ENCODE assay signal across 8 mouse cellular contexts in genomic region chr2:31087663-31088661, GRCm38 (mm10). TPM values are rescaled to one million over a fixed set of nuclear protein-coding genes. Genes with fewer than 3 reads are reported as not detected.
A peak's percentile ranks its signal among the peaks of the same experiment; 100 is the strongest.
DNase-seq lines count a peak whose midpoint lies in the region; ATAC-seq lines count a peak whose summit lies in the region.

No protein-coding gene starts in this region.

- H3K4me3 ChIP-seq in heart, embryonic 13.5 days: no peak overlapping the region

- no peak overlapping the region for H3K9ac ChIP-seq in heart, embryonic 13.5 days

- H3K27me3 ChIP-seq in heart, embryonic 13.5 days (replicated peaks): no peaks in the 10 kb centered on the region

- peak; percentile 45 for ATAC-seq in common myeloid progenitor, adult 5-6 weeks (replicated peaks; ENCODE audit: low read depth, poor library complexity, severe bottlenecking)
- ATAC-seq in heart, embryonic 13.5 days (ENCODE audit: extremely low read depth, insufficient number of reproducible peaks, low FRiP score, low TSS enrichment): no peak

- peak; percentile 36 for DNase-seq in adrenal gland, adult 2 months
- no peak for DNase-seq in adrenal gland, postnatal 25 days
- DNase-seq in CD4-positive, CD25-positive, alpha-beta regulatory T cell, adult 2 months (ENCODE audit: low read depth, low spot score): peak; percentile 64
- peak; percentile 80 for DNase-seq in kidney, postnatal 14 days
- peak; percentile 80 for DNase-seq in lung, postnatal 10 days
- DNase-seq in thymus, postnatal 0 days (ENCODE audit: low spot score): peak; percentile 42

- peaks cover 41% of the 10 kb centered on the region for H3K36me3 ChIP-seq in heart, embryonic 13.5 days

- peaks cover 5% of the 10 kb centered on the region; the same call in 1 of the 2 replicates for H3K9me3 ChIP-seq in heart, embryonic 13.5 days

- peak overlapping the region; percentile 9; the same call in 1 of the 2 replicates for H3K4me2 ChIP-seq in heart, embryonic 13.5 days

- H3K27ac ChIP-seq in heart, embryonic 13.5 days (replicated peaks): peak overlapping the region; percentile 79

- peaks cover 42% of the 10 kb centered on the region for H3K4me1 ChIP-seq in heart, embryonic 13.5 days

- 29% methylated on average over 11 of the region's 11 CpGs for WGBS in heart, embryonic 13.5 days

RNA-seq across cellular contexts. Expression of gene Fnbp1, which starts 53.8 kb away (rescaled TPM):
- total RNA-seq in adrenal gland, adult 2 months (2021): 10 to 100 TPM; 59.7 to 73.4 TPM
- 34.3 and 35.6 TPM in 2 replicates for polyA plus RNA-seq in adrenal gland, adult 2 months (2012; rRNA removed)
- total RNA-seq in adrenal gland, postnatal 25 days (2021): 50.9 and 66.0 TPM in 2 replicates
- 43.4 and 54.3 TPM in 2 replicates for total RNA-seq in common myeloid progenitor, adult 5-6 weeks (2017)
- polyA plus RNA-seq in heart, embryonic 13.5 days (2015; fragmentation: Nextera tagmentation; extraction: Ambion mirVana): 17.6 and 18.7 TPM in 2 replicates
- 45.6 and 59.9 TPM in 2 replicates for polyA plus RNA-seq in thymus, postnatal 0 days (2015; fragmentation: Nextera tagmentation; extraction: Ambion mirVana)
